Mouse (Mus musculus) adrenal gland, postnatal 4 days (tissue): ENCODE measurements around the gene Cdkn1a. TPM values are rescaled to one million over a fixed set of nuclear protein-coding genes. Genes with fewer than 3 reads are reported as not detected.

Experiments used
- DNase-seq, 2 experiments: peaks; one replicate each; pipeline ENCODE4 v3.0.0; 2021 to 2022; ENCODE audit warnings: low spot score in 2 of 2, mixed read lengths in 2 of 2
- total RNA-seq, 2 experiments: library from RNA; stranded (reverse); gene quantifications; 2 replicates each; pipeline ENCODE4 v1.2.3; 2021

Gene Cdkn1a
- total RNA-seq, 2 experiments from 2014 or later: 33.7 to 36.0 TPM

- DNase-seq: no peak
Measured at GRCm38 (mm10) chr17:29113591-29114352, 23.0 kb downstream of the Cdkn1a start, which contains the start of gene Rab44. Rab44 (plus strand) TSS chr17:29114145.

GRCm38 (mm10) chr17:29116023-29116422 is 25.2 kb downstream of the Cdkn1a start:
- DNase-seq: no peak

- no peak for DNase-seq
Measured at GRCm38 (mm10) chr17:29117006-29117648, 26.4 kb downstream of the Cdkn1a start.

DNA sequence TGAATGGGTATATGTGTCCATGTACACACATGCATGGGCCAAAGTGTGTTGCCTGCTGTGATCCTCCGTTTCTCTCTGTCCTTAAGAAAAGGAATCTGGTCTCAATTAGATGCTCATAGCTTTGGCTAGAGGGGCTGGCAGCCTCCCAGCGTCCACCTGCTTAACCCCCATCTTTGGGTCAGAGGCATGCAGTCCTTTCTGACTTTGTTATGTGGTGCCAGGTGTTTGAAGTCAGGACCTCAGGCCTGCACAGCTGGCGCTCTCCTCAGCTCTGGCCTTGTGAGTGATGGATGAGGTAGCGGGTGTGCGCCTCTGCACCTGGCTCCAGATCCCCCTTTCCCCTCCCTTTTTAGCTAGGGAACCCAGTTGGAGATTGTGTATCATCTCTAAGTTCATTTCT is 27.3 kb downstream of the Cdkn1a start:
- no peak for DNase-seq

DNA sequence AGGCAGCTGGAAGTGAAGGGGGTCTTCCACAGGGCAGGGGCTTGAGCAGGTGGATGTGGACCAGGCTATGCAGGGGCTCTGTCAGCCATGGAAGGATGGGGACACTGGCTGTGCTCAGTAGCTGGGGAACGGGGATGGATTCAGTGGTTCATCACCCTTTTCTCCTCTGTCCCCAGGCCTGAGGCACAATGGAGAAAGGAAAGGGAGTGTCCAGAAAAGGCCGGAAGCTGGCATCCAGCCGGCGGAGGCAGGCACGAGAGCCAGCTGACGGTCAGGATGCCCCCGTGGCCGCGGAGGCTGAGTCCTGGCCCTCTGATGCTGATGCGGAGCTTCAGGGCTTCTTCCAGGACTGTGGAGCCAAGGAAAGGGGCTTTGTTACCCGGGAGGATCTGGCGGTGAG is 29.9 kb downstream of the Cdkn1a start:
- DNase-seq: no peak

- no peak for DNase-seq
Measured at GRCm38 (mm10) chr17:29122817-29123216, 32.0 kb downstream of the Cdkn1a start.

DNA sequence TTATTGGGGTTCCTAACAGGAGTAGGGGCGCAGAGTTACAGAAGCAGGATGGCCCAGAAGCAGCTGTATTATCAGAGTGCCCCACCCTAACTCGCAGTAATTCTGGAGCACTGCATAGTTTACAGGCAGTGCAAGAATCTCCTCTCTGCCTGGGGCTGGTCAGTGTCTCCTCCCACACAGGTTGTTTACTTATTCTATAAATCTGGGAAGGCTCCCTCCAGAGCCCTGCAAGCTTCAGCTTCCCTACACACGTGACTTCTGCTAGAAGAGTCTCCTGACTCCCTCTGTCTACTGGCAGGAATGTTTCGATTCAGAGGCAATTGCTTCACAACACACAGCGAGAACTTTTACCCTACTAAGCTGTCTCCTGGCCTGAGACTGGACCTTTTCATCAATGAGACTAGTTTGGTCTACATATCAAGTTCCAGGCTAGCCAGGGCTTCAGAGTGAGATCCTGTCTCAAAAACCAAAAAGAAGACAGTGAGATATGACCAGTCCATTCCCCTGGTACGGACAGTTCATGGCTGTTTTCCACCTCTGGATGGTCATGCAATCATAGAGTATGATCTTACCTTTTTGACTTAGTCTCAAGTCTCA is 32.9 kb downstream of the Cdkn1a start:
- DNase-seq: no peak

- no peak for DNase-seq
Measured at GRCm38 (mm10) chr17:29126561-29126960, 35.8 kb downstream of the Cdkn1a start.

GRCm38 (mm10) chr17:29129341-29129740 is 38.6 kb downstream of the Cdkn1a start:
- DNase-seq: no peak

GRCm38 (mm10) chr17:29135066-29135465 is 44.3 kb downstream of the Cdkn1a start:
- DNase-seq: no peak

DNA sequence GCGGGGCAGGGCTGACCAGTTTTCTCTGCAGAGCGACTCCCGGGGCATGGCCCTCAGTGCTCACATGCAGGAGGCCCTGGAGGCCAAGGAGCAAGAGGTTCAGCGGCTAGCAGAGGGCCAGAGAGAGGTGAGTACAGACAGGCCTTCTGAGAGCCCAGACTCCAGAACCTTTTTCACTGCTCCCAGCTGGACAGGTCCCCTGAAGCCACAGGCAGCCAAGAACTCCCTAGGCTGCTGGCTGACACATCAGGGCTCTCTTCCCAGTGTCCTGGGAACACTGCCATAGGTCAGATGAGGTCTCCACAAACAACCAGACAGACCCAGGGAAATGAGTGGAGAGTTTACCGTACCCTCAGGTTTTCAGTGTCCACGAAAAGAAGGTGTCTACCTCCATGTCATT is 45.5 kb downstream of the Cdkn1a start:
- no peak for DNase-seq

DNA sequence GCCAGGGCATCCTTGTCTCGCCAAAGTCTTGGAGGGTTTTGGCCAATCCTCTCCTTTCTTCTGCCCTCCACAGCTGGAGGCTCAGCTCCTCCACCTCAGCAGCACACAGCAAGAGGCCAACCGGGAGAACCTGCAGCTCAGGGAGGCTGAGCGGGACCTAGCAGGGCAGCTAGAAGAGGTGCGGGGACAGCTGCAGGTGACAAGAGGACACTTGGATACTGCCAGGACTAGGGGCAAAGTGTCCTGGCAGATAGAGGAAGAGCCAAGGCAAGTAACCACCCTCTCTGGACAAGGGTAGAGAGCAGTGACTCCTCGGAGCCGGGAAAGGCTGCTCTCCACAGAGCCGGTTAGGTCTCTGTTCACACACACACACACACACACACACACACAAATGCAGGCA is 47.1 kb downstream of the Cdkn1a start:
- no peak for DNase-seq

DNA sequence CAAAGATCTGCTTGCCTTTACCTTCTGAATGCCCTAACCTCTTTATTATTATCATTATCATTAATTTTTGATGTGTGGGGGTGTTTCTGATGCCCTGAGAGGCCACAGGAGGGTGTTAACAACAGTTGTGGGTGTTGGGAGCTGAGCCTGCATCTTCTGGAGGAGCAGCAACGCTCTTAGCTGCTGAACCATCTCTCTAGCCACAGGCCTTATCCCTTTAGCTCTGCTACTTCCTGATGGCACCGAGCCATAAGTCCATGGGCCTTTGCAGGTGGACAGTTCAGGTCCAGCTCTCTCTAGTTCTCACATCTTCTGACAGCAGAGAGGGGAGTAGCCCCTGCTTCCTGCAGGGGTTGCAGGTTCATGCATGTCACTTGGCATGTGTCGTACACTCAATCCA is 50.8 kb downstream of the Cdkn1a start:
- DNase-seq: no peak

DNA sequence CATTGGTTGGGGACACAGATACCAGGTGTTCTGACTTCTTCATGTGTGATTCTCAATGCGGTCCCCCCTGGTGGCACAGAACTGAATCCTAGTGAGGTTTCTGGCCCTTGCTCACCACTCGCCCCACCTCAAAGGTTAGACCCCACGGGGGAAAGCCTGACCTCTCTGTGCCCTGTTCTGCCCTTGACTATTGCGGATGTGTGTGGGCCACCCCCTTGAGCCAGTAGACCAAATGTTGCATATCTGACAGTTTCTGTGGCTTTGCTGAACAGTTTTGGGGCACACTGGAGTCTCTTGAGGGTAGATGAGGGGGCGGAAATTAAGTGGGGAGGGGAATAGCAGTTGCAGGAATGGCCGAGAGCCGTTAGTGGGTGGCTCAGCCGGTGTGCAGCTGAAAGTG is 52.5 kb downstream of the Cdkn1a start:
- no peak for DNase-seq

DNA sequence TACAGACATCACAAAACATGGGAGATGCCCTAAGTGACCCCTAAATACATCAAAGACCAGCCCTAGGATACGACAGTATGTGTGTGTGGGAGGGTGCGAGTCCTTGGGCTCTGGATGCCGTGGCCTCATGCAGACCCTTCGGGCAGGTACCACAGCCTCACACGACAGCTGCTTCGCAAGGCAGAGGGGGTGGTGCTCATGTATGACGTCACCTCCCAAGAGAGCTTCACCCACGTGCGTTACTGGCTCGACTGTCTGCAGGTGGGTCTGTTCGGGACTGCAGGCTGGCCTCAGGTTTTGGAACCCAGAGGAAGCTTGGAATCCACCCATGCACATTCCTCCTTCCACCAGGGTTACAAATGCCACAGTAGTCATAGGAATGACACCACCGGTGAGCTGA is 54.3 kb downstream of the Cdkn1a start:
- DNase-seq: no peak

GRCm38 (mm10) chr17:29147273-29147672 is 56.5 kb downstream of the Cdkn1a start:
- no peak for DNase-seq

DNA sequence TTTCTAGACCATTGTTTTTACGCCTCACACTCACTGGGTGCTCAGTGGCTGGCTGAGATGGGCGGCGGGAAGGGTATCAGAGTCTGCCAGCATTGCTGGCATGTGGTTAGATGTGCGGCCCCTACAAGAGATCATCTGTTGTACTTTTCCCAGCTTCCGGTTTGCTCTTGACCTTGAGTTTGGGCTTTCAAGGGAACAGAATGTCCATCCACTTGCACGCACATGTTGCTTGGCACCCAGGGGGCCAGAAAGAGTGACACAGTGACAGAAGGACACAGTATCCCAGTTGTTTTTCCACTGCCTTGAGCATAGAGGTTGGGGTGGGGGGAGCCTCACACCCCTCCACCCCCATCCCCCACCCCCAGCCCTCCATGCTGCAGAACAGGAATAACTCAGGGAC is 57.0 kb downstream of the Cdkn1a start:
- no peak for DNase-seq

- no peak for DNase-seq
Measured at GRCm38 (mm10) chr17:29149766-29150165, 59.0 kb downstream of the Cdkn1a start.
